Mouse (Mus musculus): ENCODE data around the gene Gm9049. TPM values are rescaled to one million over a fixed set of nuclear protein-coding genes. Genes with fewer than 3 reads are reported as not detected.
"Not testable (repeated sequence)": the region's sequence is repeated elsewhere in the genome, so short reads cannot be mapped to it uniquely, and the experiment has no call there.

Gm9049 gene
- not detected in 2 replicates for polyA plus RNA-seq (2015; fragmentation: Nextera tagmentation; extraction: Ambion mirVana)

DNA sequence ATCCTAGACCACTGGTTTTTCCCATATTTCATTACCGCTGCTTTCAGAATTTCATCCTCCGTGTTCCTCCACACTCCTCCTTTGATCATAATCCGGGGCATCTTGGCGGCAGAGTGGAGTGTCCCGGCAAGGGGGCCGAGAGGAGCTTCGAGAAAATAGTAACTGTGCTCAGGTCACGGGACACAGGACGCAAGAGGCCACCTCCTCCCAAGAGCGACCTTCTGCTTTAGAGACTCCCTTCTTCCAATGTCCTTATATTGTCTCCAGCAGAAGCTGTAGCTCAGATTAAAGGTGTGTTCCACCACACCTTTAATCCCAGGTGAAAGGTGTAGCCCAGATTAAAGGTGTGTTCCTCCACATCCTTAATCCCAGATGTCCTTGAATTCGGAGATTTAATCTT is at the start of gene Gm9049:
Gene Gm9049 (minus strand): TSS at position 101 of the 400 bp plus-strand sequence.
- H3K9me3 ChIP-seq; ATAC-seq; H3K4me1 ChIP-seq (replicated peaks); H3K36me3 ChIP-seq; H3K4me3 ChIP-seq (replicated peaks); H3K27ac ChIP-seq; H3K4me2 ChIP-seq (replicated peaks); H3K9ac ChIP-seq (replicated peaks); H3K27me3 ChIP-seq: not testable (repeated sequence)
- WGBS = 83% methylated on average over 1 of the region's 11 CpGs

DNA sequence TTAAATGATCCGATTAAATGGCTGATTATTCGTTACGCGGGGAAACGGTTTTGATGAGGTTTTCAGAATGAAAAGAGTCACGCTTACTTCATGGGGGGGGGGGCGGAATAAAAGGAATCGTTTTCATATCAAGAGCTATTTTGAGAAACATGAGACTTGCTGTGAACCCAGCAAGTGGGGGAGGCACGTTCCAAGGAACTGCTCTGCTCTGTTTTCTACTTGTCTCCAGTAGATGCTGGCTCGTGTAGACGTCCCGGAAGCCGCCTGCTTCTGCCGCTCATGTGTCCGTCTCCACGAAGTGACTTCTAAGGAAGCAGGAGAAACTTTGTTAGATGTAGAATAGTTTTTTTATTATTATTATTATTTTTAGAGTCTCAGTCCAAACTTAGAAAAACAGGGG is 46.0 kb upstream of the Gm9049 start:
- Histone ChIP-seq H3K36me3 (no peaks in the 10 kb centered on the region), H3K4me1 (replicated peaks) (no peaks in the 10 kb centered on the region), H3K27me3 (no peaks in the 10 kb centered on the region), H3K4me2 (replicated peaks) (no peak overlapping the region), H3K9ac (replicated peaks) (no peak overlapping the region), H3K27ac (no peak overlapping the region), H3K9me3 (no peaks in the 10 kb centered on the region), H3K4me3 (replicated peaks) (no peak overlapping the region)
- ATAC-seq = no peak
- 87% methylated on average over 16 of the region's 16 CpGs for WGBS

GRCm38 (mm10) chr10:118370443-118370842 is 16.5 kb upstream of the Gm9049 start:
- ATAC-seq = peak; percentile 91
- Histone ChIP-seq H3K9ac (replicated peaks) (no peak overlapping the region), H3K4me2 (replicated peaks) (peak overlapping the region; percentile 40), H3K4me1 (replicated peaks) (no peaks in the 10 kb centered on the region), H3K27me3 (no peaks in the 10 kb centered on the region), H3K27ac (no peak overlapping the region), H3K4me3 (replicated peaks) (no peak overlapping the region), H3K36me3 (no peaks in the 10 kb centered on the region), H3K9me3 (no peaks in the 10 kb centered on the region; the same call in 1 of the 2 replicates)
- WGBS = 9% methylated on average over 10 of the region's 10 CpGs

GRCm38 (mm10) chr10:118369518-118369917 is 15.6 kb upstream of the Gm9049 start:
- Histone ChIP-seq H3K9ac (replicated peaks) (no peak overlapping the region), H3K36me3 (no peaks in the 10 kb centered on the region), H3K27me3 (no peaks in the 10 kb centered on the region), H3K9me3 (no peaks in the 10 kb centered on the region; the same call in 1 of the 2 replicates), H3K4me2 (replicated peaks) (no peak overlapping the region), H3K4me1 (replicated peaks) (no peaks in the 10 kb centered on the region), H3K4me3 (replicated peaks) (no peak overlapping the region), H3K27ac (no peak overlapping the region)
- WGBS = 89% methylated on average over 9 of the region's 9 CpGs
- peak; percentile 53; the same call in 1 of the 2 replicates for ATAC-seq

- 75% methylated on average over 1 of the region's 14 CpGs for WGBS
- not testable (repeated sequence) for H3K36me3 ChIP-seq; H3K4me3 ChIP-seq (replicated peaks); ATAC-seq; H3K4me1 ChIP-seq (replicated peaks); H3K4me2 ChIP-seq (replicated peaks); H3K9ac ChIP-seq (replicated peaks); H3K27me3 ChIP-seq; H3K27ac ChIP-seq; H3K9me3 ChIP-seq
Observed at GRCm38 (mm10) chr10:118348579-118348978, 5.3 kb downstream of the Gm9049 start, which contains the start of gene Gm9048. Gene Gm9048, minus strand, starts transcription at chr10:118348679.

DNA sequence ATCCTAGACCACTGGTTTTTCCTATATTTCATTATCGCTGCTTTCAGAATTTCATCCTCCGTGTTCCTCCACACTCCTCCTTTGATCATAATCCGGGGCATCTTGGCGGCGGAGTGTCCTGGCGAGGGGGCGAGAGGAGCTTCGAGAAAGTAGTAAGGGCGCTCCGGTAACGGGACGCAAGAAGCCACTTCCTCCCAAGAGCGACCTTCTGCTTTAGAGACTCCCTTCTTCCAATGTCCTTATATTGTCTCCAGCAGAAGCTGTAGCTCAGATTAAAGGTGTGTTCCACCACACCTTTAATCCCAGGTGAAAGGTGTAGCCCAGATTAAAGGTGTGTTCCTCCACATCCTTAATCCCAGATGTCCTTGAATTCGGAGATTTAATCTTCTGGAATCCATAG is 10.8 kb downstream of the Gm9049 start, which contains the start of gene Gm9046:
Gene Gm9046 (minus strand): TSS at position 101 of the 400 bp plus-strand sequence.
- not testable (repeated sequence) for ATAC-seq; H3K4me3 ChIP-seq (replicated peaks)
- WGBS = no CpG with 5 or more reads among the region's 14 CpGs

GRCm38 (mm10) chr10:118337731-118338130 is 16.2 kb downstream of the Gm9049 start, which contains the start of gene Gm9045:
Gene Gm9045, minus strand, starts transcription at chr10:118337831.
- not testable (repeated sequence) for H3K4me1 ChIP-seq (replicated peaks); H3K4me2 ChIP-seq (replicated peaks)

More for the DNA sequence above, 10.8 kb downstream of the Gm9049 start, which contains the start of gene Gm9046:
- H3K9me3 ChIP-seq; H3K27me3 ChIP-seq; H3K9ac ChIP-seq (replicated peaks); H3K36me3 ChIP-seq; H3K27ac ChIP-seq; H3K4me2 ChIP-seq (replicated peaks); H3K4me1 ChIP-seq (replicated peaks): not testable (repeated sequence)

GRCm38 (mm10) chr10:118332308-118332707 is 21.6 kb downstream of the Gm9049 start, which contains the start of gene Gm9044:
Gene Gm9044, minus strand, starts transcription at chr10:118332408.
- H3K4me1 ChIP-seq (replicated peaks); H3K9me3 ChIP-seq; H3K9ac ChIP-seq (replicated peaks); H3K4me2 ChIP-seq (replicated peaks); H3K36me3 ChIP-seq; H3K27me3 ChIP-seq; H3K27ac ChIP-seq; H3K4me3 ChIP-seq (replicated peaks); ATAC-seq: not testable (repeated sequence)
- no CpG with 5 or more reads among the region's 14 CpGs for WGBS

More at GRCm38 (mm10) chr10:118337731-118338130, 16.2 kb downstream of the Gm9049 start, which contains the start of gene Gm9045:
- H3K27me3 ChIP-seq; H3K4me3 ChIP-seq (replicated peaks); H3K36me3 ChIP-seq; ATAC-seq; H3K9ac ChIP-seq (replicated peaks); H3K27ac ChIP-seq; H3K9me3 ChIP-seq: not testable (repeated sequence)
- WGBS = no CpG with 5 or more reads among the region's 14 CpGs

DNA sequence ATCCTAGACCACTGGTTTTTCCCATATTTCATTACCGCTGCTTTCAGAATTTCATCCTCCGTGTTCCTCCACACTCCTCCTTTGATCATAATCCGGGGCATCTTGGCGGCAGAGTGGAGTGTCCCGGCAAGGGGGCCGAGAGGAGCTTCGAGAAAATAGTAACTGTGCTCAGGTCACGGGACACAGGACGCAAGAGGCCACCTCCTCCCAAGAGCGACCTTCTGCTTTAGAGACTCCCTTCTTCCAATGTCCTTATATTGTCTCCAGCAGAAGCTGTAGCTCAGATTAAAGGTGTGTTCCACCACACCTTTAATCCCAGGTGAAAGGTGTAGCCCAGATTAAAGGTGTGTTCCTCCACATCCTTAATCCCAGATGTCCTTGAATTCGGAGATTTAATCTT is 27.0 kb downstream of the Gm9049 start, which contains the start of gene Gm9040:
Gene Gm9040 (minus strand): TSS at position 101 of the 400 bp plus-strand sequence.
- H3K4me3 ChIP-seq (replicated peaks); H3K9me3 ChIP-seq; H3K4me2 ChIP-seq (replicated peaks); H3K36me3 ChIP-seq; H3K27me3 ChIP-seq; ATAC-seq; H3K4me1 ChIP-seq (replicated peaks); H3K27ac ChIP-seq; H3K9ac ChIP-seq (replicated peaks): not testable (repeated sequence)
- no CpG with 5 or more reads among the region's 11 CpGs for WGBS

DNA sequence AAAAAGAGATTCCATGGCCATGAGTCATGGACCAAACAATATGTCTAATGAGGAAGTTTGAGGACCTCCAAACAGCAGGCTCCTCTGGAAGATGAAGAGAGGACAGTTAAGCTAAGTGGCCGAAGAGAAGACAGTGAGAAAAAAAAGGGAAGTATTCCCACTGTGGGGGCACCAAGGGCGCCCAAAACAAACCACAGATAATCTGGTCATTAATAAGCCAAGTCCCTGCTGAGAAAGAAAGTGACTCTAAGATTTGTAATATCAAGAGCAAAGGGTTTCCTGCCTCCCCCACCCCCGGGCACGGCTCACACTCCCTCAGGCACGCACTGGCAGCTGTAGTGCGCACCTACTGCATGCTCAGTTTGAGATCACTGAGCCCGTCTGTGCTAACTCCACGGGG is 34.9 kb downstream of the Gm9049 start:
- no peak overlapping the region for H3K4me2 ChIP-seq (replicated peaks)
- no peak overlapping the region for H3K27ac ChIP-seq
- ATAC-seq = no peak
- no peaks in the 10 kb centered on the region for H3K36me3 ChIP-seq
- 92% methylated on average over 8 of the region's 8 CpGs for WGBS
- no peaks in the 10 kb centered on the region for H3K4me1 ChIP-seq (replicated peaks)
- H3K9ac ChIP-seq (replicated peaks) = no peak overlapping the region
- no peak overlapping the region for H3K4me3 ChIP-seq (replicated peaks)
- no peaks in the 10 kb centered on the region for H3K9me3 ChIP-seq
- H3K27me3 ChIP-seq = no peaks in the 10 kb centered on the region

GRCm38 (mm10) chr10:118302133-118302532 is 51.8 kb downstream of the Gm9049 start:
- H3K4me2 ChIP-seq (replicated peaks); H3K27me3 ChIP-seq; H3K9me3 ChIP-seq; H3K36me3 ChIP-seq; H3K27ac ChIP-seq; H3K4me3 ChIP-seq (replicated peaks); H3K9ac ChIP-seq (replicated peaks); H3K4me1 ChIP-seq (replicated peaks); ATAC-seq: not testable (repeated sequence)
- WGBS = 43% methylated on average over 2 of the region's 2 CpGs

Data from midbrain, embryonic 13.5 days (tissue).